Mouse (Mus musculus) ZHBTc4 (cell line): Measurements from ENCODE around the gene Setd6.
A peak's percentile ranks its signal among the peaks of the same experiment; 100 is the strongest.

Source experiments
- DNase-seq: peaks from one replicate; pipeline ENCODE4 v3.0.0-alpha.2; 2011; ENCODE audit warnings: low read depth, low spot score

Setd6 gene

GRCm38 (mm10) chr8:95711029-95711428 is 4.7 kb upstream of the Setd6 start:
- peak; percentile 23 for DNase-seq

GRCm38 (mm10) chr8:95712395-95712794 is 3.3 kb upstream of the Setd6 start:
- no peak for DNase-seq

- DNase-seq, result peak; percentile 87
Observed at GRCm38 (mm10) chr8:95713100-95714010, 2.3 kb upstream of the Setd6 start.

DNA sequence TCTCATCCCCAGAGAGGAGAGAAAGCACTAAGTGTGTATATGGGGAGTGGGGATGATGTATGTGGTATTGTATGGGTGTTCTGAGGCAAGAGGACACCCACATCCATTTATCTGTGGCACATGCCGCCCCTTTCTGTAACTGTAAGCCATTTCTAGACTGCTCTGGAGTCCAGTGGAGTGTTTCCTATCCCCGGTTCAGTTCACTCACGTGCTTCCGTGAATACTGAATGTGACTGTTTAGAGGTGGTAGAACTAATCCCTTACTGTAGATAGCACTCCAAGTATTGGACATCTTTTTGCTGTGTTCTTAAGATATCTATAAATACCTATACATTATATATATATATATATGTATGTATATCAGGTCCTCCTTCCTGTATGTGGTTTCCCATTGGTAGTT is 1.3 kb upstream of the Setd6 start:
- no peak for DNase-seq

DNA sequence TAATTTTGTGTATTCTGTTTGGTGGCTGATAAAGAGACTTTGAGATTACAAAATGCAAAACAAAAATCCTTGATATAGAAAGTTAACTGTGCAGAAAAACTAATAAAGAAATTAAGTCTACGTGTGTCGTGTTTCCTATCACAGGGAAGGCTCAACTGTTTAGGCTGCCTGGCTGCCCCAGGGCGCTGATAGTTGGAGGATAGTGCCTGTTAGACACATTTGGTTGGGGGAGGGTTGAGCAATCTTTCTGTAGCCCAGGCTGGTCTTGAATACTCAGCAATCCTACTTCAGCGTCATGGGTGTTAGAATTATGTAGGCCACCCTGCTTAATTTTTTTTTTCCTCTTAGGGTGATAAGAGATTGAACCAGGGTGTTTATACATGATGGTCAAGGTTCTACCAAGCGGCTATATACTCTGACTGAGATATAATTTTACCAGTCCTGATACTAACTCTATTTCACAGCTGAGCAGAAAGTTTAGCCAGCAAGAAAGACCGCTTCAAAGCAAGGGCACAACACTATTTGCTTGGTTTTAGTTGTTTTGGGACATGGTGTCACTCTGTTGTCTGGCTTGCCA is 756 bp upstream of the Setd6 start:
- DNase-seq, result no peak

DNA sequence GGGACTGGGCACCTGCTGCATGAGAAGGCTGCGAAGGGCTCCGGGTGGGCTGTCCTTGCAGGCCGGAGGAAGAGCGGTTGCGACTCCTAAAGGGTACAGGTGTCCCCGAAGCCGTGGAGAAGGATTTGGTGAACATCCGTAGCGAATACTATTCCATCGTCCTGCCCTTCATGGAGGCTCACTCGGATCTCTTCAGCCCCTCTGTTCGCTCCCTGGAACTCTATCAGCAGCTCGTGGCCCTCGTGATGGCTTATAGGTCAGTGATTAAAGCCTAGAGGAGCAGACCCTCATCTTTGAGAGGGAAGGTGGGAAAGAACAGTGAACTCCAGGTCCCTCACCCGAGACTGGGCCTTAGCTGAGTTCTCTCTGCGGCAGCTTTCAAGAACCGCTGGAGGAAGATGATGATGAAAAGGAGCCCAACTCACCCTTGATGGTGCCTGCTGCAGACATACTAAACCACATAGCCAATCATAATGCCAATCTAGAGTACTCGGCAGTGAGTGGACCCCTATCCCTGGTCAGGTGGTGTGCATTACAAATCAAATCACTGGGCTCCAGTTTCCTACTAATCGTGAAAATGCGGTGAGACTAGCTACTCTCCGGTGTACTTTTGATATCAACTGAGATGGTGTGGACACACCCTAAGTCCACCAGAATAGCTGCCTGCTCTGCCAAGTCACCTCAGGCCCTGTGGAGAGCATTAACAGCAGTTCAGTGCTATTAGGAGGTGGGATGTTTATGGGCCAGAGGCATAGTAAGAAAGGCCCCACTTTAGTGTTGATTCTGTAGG is 1.1 kb downstream of the Setd6 start:
- DNase-seq, result no peak

- no peak for DNase-seq
Observed at GRCm38 (mm10) chr8:95727625-95728024, 11.9 kb downstream of the Setd6 start.

DNA sequence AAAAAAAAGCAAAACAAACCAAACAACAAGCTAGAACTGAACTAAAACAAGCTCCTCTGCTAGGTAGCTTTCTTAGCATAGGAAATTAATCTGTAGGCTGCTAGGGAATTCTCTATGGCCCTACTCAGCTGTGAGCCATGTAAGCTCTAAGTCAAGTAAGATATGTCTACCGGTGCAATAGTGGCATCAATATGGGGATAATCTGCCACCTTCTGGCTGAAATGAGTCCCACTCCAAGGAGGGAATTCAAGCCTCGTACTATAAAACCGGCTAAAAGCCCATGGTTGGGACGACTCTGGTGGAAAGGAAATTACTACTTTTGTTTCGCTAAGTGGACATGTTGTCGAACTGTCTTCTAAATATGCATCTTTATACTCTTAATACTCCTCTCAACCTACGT is 22.9 kb downstream of the Setd6 start:
- peak; percentile 55 for DNase-seq

GRCm38 (mm10) chr8:95741732-95742131 is 26.1 kb downstream of the Setd6 start:
- DNase-seq, result no peak

DNA sequence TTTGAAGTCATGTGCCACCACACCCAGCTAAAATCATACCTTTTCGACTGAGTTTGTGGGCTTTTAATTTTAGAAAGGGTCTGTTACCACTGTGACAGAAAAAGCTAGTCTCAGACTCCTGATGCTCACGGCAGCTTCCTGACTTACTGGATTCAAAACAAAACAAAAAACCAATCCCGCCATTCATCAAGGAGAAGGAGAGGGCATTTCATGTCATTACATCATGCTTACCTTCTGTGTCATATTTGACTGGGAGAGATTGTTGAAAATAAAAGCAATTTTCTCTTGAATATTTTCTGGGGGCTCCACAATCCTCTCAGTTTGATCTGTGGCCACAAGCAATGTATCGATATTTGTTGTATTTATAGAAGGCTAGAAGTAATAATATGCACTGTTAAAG is 32.3 kb downstream of the Setd6 start:
- DNase-seq, result no peak

DNA sequence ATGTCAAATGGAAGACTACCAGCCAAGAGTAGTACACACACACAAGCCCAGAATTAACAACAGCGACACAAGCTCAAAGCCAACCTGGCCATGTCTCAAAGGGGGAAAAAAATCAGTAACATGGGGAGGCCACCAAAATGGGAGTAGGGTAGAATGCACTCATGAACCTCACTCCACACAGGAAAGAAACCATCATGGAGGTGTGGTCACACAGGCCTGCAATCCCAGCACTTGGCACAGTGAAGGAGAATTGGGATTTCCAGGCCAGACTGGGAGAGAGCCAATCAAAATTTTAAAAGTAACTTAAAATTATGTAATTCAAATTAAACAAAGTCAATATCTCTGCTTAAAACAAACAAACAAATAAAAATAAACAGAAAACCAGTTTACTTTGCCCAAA is 36.2 kb downstream of the Setd6 start:
- DNase-seq, result no peak

DNA sequence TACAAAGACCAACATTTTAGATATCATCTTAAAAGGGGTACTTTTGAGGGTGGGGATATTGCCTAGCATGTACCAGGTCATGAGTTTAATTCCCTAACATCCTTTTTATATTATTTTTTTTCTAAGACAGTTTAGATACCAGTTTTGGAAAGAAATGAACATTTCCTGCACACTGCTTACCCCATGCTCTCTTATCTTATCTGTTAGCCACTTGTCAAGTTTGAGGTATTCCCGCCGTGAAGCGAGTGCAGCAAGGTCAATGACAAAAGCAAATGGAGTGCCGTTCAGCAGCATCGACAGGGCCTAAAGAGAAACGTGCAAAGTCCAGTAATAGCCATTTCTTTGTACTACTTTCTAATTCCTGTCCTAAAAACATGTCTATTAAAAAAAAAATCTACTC is 44.6 kb downstream of the Setd6 start:
- DNase-seq, result no peak

GRCm38 (mm10) chr8:95764133-95764532 is 48.5 kb downstream of the Setd6 start:
- DNase-seq, result no peak
